Comparison of ENCODE assay signal across 30 mouse cellular contexts in genomic region chr19:47149854-47150253, GRCm38 (mm10). TPM values are rescaled to one million over a fixed set of nuclear protein-coding genes. Genes with fewer than 3 reads are reported as not detected.
A peak's percentile ranks its signal among the peaks of the same experiment; 100 is the strongest.
DNase-seq lines count a peak whose midpoint lies in the region; ATAC-seq and TF ChIP-seq lines count a peak whose summit lies in the region.
"Had no signal": no experiment of that assay in that cellular context is flagged by ENCODE, and none has a peak within 500 bp of the region (broad histone marks: within the 10 kb centered on the region; RNA-seq: fewer than 3 reads in every experiment).

No protein-coding gene starts in this region.

- H3K79me2 ChIP-seq in heart, adult 2 months (replicated peaks; ENCODE audit: control insufficient read depth, insufficient read depth, low read length) = no peaks in the 10 kb centered on the region

- no peaks in the 10 kb centered on the region for H3K9me3 ChIP-seq in heart, embryonic 13.5 days
- H3K9me3 ChIP-seq in lung, postnatal 0 days (ENCODE audit: low read length) = no peaks in the 10 kb centered on the region
- no peaks in the 10 kb centered on the region for H3K9me3 ChIP-seq in limb, embryonic 11.5 days (ENCODE audit: control insufficient read depth, low read length)
- H3K9me3 ChIP-seq: forebrain, embryonic 15.5 days; hindbrain, embryonic 12.5 days; kidney, embryonic 15.5 days; liver, embryonic 13.5 days had no signal

- no peak for TF ChIP-seq POLR2A in heart, adult 2 months (IDR thresholded peaks at IDR 0.05; ENCODE audit: insufficient read depth, low read depth, low read length)
- TF ChIP-seq POLR2A in lung, adult 2 months (IDR thresholded peaks at IDR 0.05; ENCODE audit: borderline replicate concordance, extremely low read depth, low read depth, low read length) = no peak

- ATAC-seq in heart, embryonic 13.5 days (ENCODE audit: extremely low read depth, insufficient number of reproducible peaks, low FRiP score, low TSS enrichment) = no peak
- peak; percentile 43 for ATAC-seq in lung, postnatal 0 days
- ATAC-seq in limb, embryonic 11.5 days (ENCODE audit: insufficient number of reproducible peaks, low FRiP score, low TSS enrichment, low read depth) = no peak
- ATAC-seq: forebrain, embryonic 15.5 days; Patski had no signal

- H3K4me1 ChIP-seq in heart, embryonic 13.5 days = peaks cover 21% of the 10 kb centered on the region
- H3K4me1 ChIP-seq in heart, adult 2 months (ENCODE audit: control insufficient read depth, insufficient read depth, low read length) = no peaks in the 10 kb centered on the region
- H3K4me1 ChIP-seq in lung, postnatal 0 days (ENCODE audit: insufficient read depth, low read depth, low read length) = no peaks in the 10 kb centered on the region
- no peaks in the 10 kb centered on the region for H3K4me1 ChIP-seq in lung, adult 2 months (ENCODE audit: control insufficient read depth, insufficient read depth, low read length)
- H3K4me1 ChIP-seq in limb, embryonic 11.5 days (ENCODE audit: control insufficient read depth, insufficient read depth, low read length) = 0 out of 2 replicates have a peak, but pooled peaks cover 6% of the 10 kb centered on the region
- H3K4me1 ChIP-seq: liver, embryonic 13.5 days had no signal

- no peaks in the 10 kb centered on the region for H3K36me3 ChIP-seq in heart, embryonic 13.5 days
- H3K36me3 ChIP-seq in heart, adult 2 months (ENCODE audit: control insufficient read depth, insufficient read depth, low read length) = no peaks in the 10 kb centered on the region
- no peaks in the 10 kb centered on the region for H3K36me3 ChIP-seq in lung, postnatal 0 days (ENCODE audit: insufficient read depth, low read length)
- no peaks in the 10 kb centered on the region for H3K36me3 ChIP-seq in limb, embryonic 11.5 days (ENCODE audit: control insufficient read depth, insufficient read depth, low read length)
- H3K36me3 ChIP-seq: forebrain, embryonic 15.5 days; hindbrain, embryonic 12.5 days; kidney, embryonic 15.5 days; liver, embryonic 13.5 days had no signal

- no peak overlapping the region for H3K4me2 ChIP-seq in heart, embryonic 13.5 days
- no peak overlapping the region for H3K4me2 ChIP-seq in lung, postnatal 0 days (replicated peaks; ENCODE audit: low read depth, low read length)
- no peak overlapping the region for H3K4me2 ChIP-seq in limb, embryonic 11.5 days (ENCODE audit: low read depth, severe bottlenecking)
- H3K4me2 ChIP-seq: forebrain, embryonic 15.5 days; hindbrain, embryonic 12.5 days; kidney, embryonic 15.5 days; liver, embryonic 13.5 days; midbrain, embryonic 11.5 days had no signal

- H3K27me3 ChIP-seq in heart, embryonic 13.5 days (replicated peaks) = peaks cover 23% of the 10 kb centered on the region
- H3K27me3 ChIP-seq in heart, adult 2 months (ENCODE audit: control insufficient read depth, insufficient read depth, low read length) = no peaks in the 10 kb centered on the region; the same call in 1 of the 2 replicates
- 0 out of 2 replicates have a peak, but pooled peaks cover 4% of the 10 kb centered on the region for H3K27me3 ChIP-seq in lung, postnatal 0 days (replicated peaks; ENCODE audit: insufficient read depth, low read length)
- no peaks in the 10 kb centered on the region for H3K27me3 ChIP-seq in limb, embryonic 11.5 days (ENCODE audit: control insufficient read depth, insufficient read depth, low read length)
- H3K27me3 ChIP-seq: forebrain, embryonic 15.5 days had no signal

- H3K27ac ChIP-seq in heart, embryonic 13.5 days (replicated peaks) = 0 out of 2 replicates have a peak overlapping the region, but pooled peaks have one; percentile 39
- no peak overlapping the region for H3K27ac ChIP-seq in heart, adult 2 months
- no peak overlapping the region for H3K27ac ChIP-seq in lung, postnatal 0 days (ENCODE audit: low read length)
- H3K27ac ChIP-seq in limb, embryonic 11.5 days (replicated peaks; ENCODE audit: low read depth, low read length) = peak overlapping the region; percentile 10
- H3K27ac ChIP-seq: forebrain, embryonic 15.5 days; hindbrain, embryonic 12.5 days; kidney, embryonic 15.5 days; liver, embryonic 13.5 days had no signal

- no peak overlapping the region for H3K4me3 ChIP-seq in heart, embryonic 13.5 days
- H3K4me3 ChIP-seq in heart, adult 2 months = no peak overlapping the region
- H3K4me3 ChIP-seq in lung, postnatal 0 days (ENCODE audit: low read depth, low read length) = no peak overlapping the region
- no peak overlapping the region for H3K4me3 ChIP-seq in lung, adult 2 months (replicated peaks; ENCODE audit: extremely low read depth, low read depth, low read length)
- no peak overlapping the region for H3K4me3 ChIP-seq in limb, embryonic 11.5 days (ENCODE audit: low read depth, low read length)
- H3K4me3 ChIP-seq: forebrain, embryonic 15.5 days; hindbrain, embryonic 12.5 days; kidney, embryonic 15.5 days; liver, embryonic 13.5 days had no signal

- WGBS in heart, embryonic 13.5 days = 38% methylated on average over 4 of the region's 4 CpGs
- 39% methylated on average over 4 of the region's 4 CpGs for WGBS in heart, adult 2 months
- WGBS in lung, postnatal 0 days = 34% methylated on average over 3 of the region's 4 CpGs
- 28% methylated on average over 4 of the region's 4 CpGs for WGBS in lung, adult 2 months
- WGBS in limb, embryonic 11.5 days = 13% methylated on average over 4 of the region's 4 CpGs

- no peak for DNase-seq in heart, adult 2 months
- DNase-seq in lung, postnatal 0 days (ENCODE audit: low spot score) = peak; percentile 43
- DNase-seq in lung, adult 2 months = no peak
- DNase-seq in R1 (ENCODE audit: low read depth, low spot score) = peak; percentile 94
- peak; percentile 45 for DNase-seq in limb, embryonic 11.5 days (ENCODE audit: low spot score)
- no peak for DNase-seq in left cerebral cortex, adult 11 months (ENCODE audit: low spot score)
- DNase-seq: cerebellum, adult 9-10 months; gastrocnemius, postnatal 36 days; heart, postnatal 10 days; liver, embryonic 13.5 days; lung, postnatal 4 days; retina, postnatal 1 day had no signal

- intact Hi-C loops in heart, adult 2 months (cut with DNase I) = no loop called here

- TF ChIP-seq CTCF in heart, adult 2 months (IDR thresholded peaks at IDR 0.05) = no peak
- no peak for TF ChIP-seq CTCF in lung, postnatal 0 days (IDR thresholded peaks at IDR 0.05)
- TF ChIP-seq CTCF in lung, adult 2 months (IDR thresholded peaks at IDR 0.05; ENCODE audit: insufficient read depth, low read length) = no peak

- TF ChIP-seq EP300 in heart, adult 2 months (IDR thresholded peaks at IDR 0.05; ENCODE audit: insufficient read depth, low read depth, low read length) = no peak
- TF ChIP-seq EP300 in lung, postnatal 0 days (IDR thresholded peaks at IDR 0.05) = no peak

- no peak overlapping the region for H3K9ac ChIP-seq in heart, embryonic 13.5 days
- H3K9ac ChIP-seq in heart, adult 2 months (ENCODE audit: low read depth, low read length) = no peak overlapping the region
- H3K9ac ChIP-seq in lung, postnatal 0 days (replicated peaks; ENCODE audit: low read depth) = no peak overlapping the region
- no peak overlapping the region for H3K9ac ChIP-seq in limb, embryonic 11.5 days (ENCODE audit: low read length)
- H3K9ac ChIP-seq: forebrain, embryonic 15.5 days; hindbrain, embryonic 12.5 days; kidney, embryonic 15.5 days; liver, embryonic 13.5 days had no signal

RNA-seq across cellular contexts. Expression of gene Calhm1, which starts 5.8 kb away (rescaled TPM):
- not detected in 2 replicates for polyA plus RNA-seq in heart, embryonic 13.5 days (2015; fragmentation: Nextera tagmentation; extraction: Ambion mirVana)
- not detected for total RNA-seq in heart, adult 2 months (2021)
- polyA plus RNA-seq in heart, adult 2 months (2012; rRNA removed) = not detected in 2 replicates
- not detected in 2 replicates for polyA plus RNA-seq in lung, postnatal 0 days (2015; fragmentation: Nextera tagmentation; extraction: Ambion mirVana)
- not detected in 2 replicates for polyA plus RNA-seq in lung, adult 2 months (2012; rRNA removed)
- not detected in 2 replicates for polyA plus RNA-seq in limb, embryonic 11.5 days (2014; fragmentation: Nextera tagmentation; extraction: Ambion mirVana)
- total RNA-seq: common myeloid progenitor, adult 5-6 weeks; gastrocnemius, postnatal 36 days; heart, postnatal 10 days; layer of hippocampus, postnatal 10 days; left cerebral cortex, postnatal 14 days; monocyte, adult 5-6 weeks had no signal
- polyA plus RNA-seq: C2C12; embryonic facial prominence, embryonic 14.5 days; forebrain, embryonic 15.5 days; hindbrain, embryonic 12.5 days; intestine, embryonic 14.5 days; kidney, embryonic 15.5 days; large intestine, adult 2 months; liver, embryonic 13.5 days; midbrain, embryonic 11.5 days; neural tube, embryonic 11.5 days; Patski; stomach, embryonic 16.5 days; thymus, postnatal 0 days; urinary bladder, adult 2 months had no signal

RNA-seq across cellular contexts. Expression of gene Calhm3, which starts 7.7 kb away (rescaled TPM):
- polyA plus RNA-seq in heart, embryonic 13.5 days (2015; fragmentation: Nextera tagmentation; extraction: Ambion mirVana) = not detected in 2 replicates
- not detected for total RNA-seq in heart, adult 2 months (2021)
- not detected in 2 replicates for polyA plus RNA-seq in heart, adult 2 months (2012; rRNA removed)
- polyA plus RNA-seq in lung, postnatal 0 days (2015; fragmentation: Nextera tagmentation; extraction: Ambion mirVana) = not detected in 2 replicates
- not detected in 2 replicates for polyA plus RNA-seq in lung, adult 2 months (2012; rRNA removed)
- not detected in 2 replicates for polyA plus RNA-seq in limb, embryonic 11.5 days (2014; fragmentation: Nextera tagmentation; extraction: Ambion mirVana)
- total RNA-seq: common myeloid progenitor, adult 5-6 weeks; gastrocnemius, postnatal 36 days; heart, postnatal 10 days; layer of hippocampus, postnatal 10 days; left cerebral cortex, postnatal 14 days; monocyte, adult 5-6 weeks had no signal
- polyA plus RNA-seq: C2C12; embryonic facial prominence, embryonic 14.5 days; forebrain, embryonic 15.5 days; hindbrain, embryonic 12.5 days; intestine, embryonic 14.5 days; kidney, embryonic 15.5 days; large intestine, adult 2 months; liver, embryonic 13.5 days; midbrain, embryonic 11.5 days; neural tube, embryonic 11.5 days; Patski; stomach, embryonic 16.5 days; urinary bladder, adult 2 months had no signal

RNA-seq across cellular contexts. Expression of gene Calhm2, which starts 11.8 kb away (rescaled TPM):
- 5.2 and 6.0 TPM in 2 replicates for polyA plus RNA-seq in heart, embryonic 13.5 days (2015; fragmentation: Nextera tagmentation; extraction: Ambion mirVana)
- total RNA-seq in heart, adult 2 months (2021) = 1 to 10 TPM; 3.7 to 4.5 TPM
- 7.1 and 7.5 TPM in 2 replicates for polyA plus RNA-seq in heart, adult 2 months (2012; rRNA removed)
- polyA plus RNA-seq in lung, postnatal 0 days (2015; fragmentation: Nextera tagmentation; extraction: Ambion mirVana) = 7.6 and 8.1 TPM in 2 replicates
- polyA plus RNA-seq in lung, adult 2 months (2012; rRNA removed) = 23.7 and 25.8 TPM in 2 replicates
- 1.1 and 1.6 TPM in 2 replicates for polyA plus RNA-seq in limb, embryonic 11.5 days (2014; fragmentation: Nextera tagmentation; extraction: Ambion mirVana)

RNA-seq across cellular contexts. Expression of gene Neurl1a, which starts 28.8 kb away (rescaled TPM):
- 1.8 and 2.1 TPM in 2 replicates for polyA plus RNA-seq in heart, embryonic 13.5 days (2015; fragmentation: Nextera tagmentation; extraction: Ambion mirVana)
- 1 to 10 TPM; 1.5 to 1.7 TPM for total RNA-seq in heart, adult 2 months (2021)
- 1.1 and 2.5 TPM in 2 replicates for polyA plus RNA-seq in heart, adult 2 months (2012; rRNA removed)
- polyA plus RNA-seq in lung, postnatal 0 days (2015; fragmentation: Nextera tagmentation; extraction: Ambion mirVana) = 1.5 and 2.2 TPM in 2 replicates
- polyA plus RNA-seq in lung, adult 2 months (2012; rRNA removed) = 8.3 and 10.1 TPM in 2 replicates
- 5.0 and 6.1 TPM in 2 replicates for polyA plus RNA-seq in limb, embryonic 11.5 days (2014; fragmentation: Nextera tagmentation; extraction: Ambion mirVana)
- total RNA-seq: monocyte, adult 5-6 weeks had no signal

RNA-seq across cellular contexts. Expression of gene Pdcd11, which starts 59.3 kb away (rescaled TPM):
- 5.3 and 5.4 TPM in 2 replicates for polyA plus RNA-seq in heart, embryonic 13.5 days (2015; fragmentation: Nextera tagmentation; extraction: Ambion mirVana)
- total RNA-seq in heart, adult 2 months (2021) = 10 to 100 TPM; 11.8 to 12.4 TPM
- 5.5 and 7.7 TPM in 2 replicates for polyA plus RNA-seq in heart, adult 2 months (2012; rRNA removed)
- polyA plus RNA-seq in lung, postnatal 0 days (2015; fragmentation: Nextera tagmentation; extraction: Ambion mirVana) = 4.6 and 5.0 TPM in 2 replicates
- 7.7 and 9.0 TPM in 2 replicates for polyA plus RNA-seq in lung, adult 2 months (2012; rRNA removed)
- polyA plus RNA-seq in limb, embryonic 11.5 days (2014; fragmentation: Nextera tagmentation; extraction: Ambion mirVana) = 11.0 and 13.1 TPM in 2 replicates

Comparison
In these comparisons a context has a peak if more than half of its experiments do, and no peak if none do; other contexts are left out.
1. H3K27ac ChIP-seq: peak in heart, embryonic 13.5 days (single experiment) and limb, embryonic 11.5 days (single experiment); none in heart, adult 2 months (single experiment) and lung, postnatal 0 days (single experiment).
2. DNase-seq: peak in lung, postnatal 0 days (single experiment), R1 (single experiment) and limb, embryonic 11.5 days (single experiment); none in heart, adult 2 months (0 of 2), lung, adult 2 months (single experiment) and left cerebral cortex, adult 11 months (single experiment).